Mouse (Mus musculus) central nervous system, embryonic 18 days (tissue): ENCODE measurements around the gene Klhdc9. TPM values are rescaled to one million over a fixed set of nuclear protein-coding genes. Genes with fewer than 3 reads are reported as not detected.

Experiments used
- polyA plus RNA-seq: library from polyadenylated mRNA; depleted of rRNA; stranded (reverse); fragments of >200 nt; gene quantifications from 2 replicates; pipeline ENCODE4 v1.2.3, GENCODE M21; 2012; rRNA removed

Klhdc9 gene
- 3.4 and 3.6 TPM in 2 replicates for polyA plus RNA-seq

GRCm38 (mm10) chr1:171360656-171361055 lies at the start of gene Klhdc9:
Gene Klhdc9, minus strand, starts transcription at chr1:171360798.

GRCm38 (mm10) chr1:171388376-171389102 lies 27.9 kb upstream of the Klhdc9 start, which contains the start of gene Arhgap30:
Gene Arhgap30, plus strand, starts transcription at chr1:171388954.

DNA sequence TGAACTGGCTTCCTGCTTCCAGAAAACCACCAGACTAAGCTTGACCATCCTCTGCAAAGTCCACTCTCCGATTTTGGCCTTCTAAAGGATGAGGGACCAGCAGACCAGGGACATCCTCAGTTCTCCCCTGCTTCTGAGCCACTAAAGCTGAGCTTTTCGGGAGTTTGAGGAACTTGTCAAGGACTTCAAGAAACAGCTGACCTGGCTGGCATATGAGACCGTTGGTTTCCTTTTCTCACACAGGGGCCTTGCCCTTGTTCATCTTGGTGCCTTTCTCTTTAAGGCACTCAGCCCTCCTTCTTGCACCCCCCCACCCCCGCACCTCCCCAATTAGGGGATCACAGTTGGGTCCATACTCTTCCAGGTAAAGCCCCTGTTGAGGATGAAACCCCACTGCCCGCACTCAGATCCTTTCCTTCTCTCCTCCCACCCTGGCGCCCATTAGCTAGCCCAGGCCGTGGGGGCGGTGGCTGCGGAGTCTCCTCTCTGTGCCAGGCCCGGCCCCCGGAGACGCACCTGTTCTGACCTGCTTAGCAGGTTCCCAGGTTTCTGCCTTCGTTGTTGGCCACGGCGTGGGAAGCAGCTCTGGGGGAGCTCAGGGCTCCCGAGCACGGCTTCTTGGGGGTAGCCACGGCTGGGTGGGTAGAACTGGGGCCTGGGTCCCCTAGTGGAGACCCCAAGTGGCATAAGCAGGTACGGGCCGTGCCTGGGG lies 9.4 kb upstream of the Klhdc9 start, which contains the start of gene Nectin4:
Gene Nectin4, plus strand, starts transcription at position 255 of the 712 bp plus-strand sequence.

GRCm38 (mm10) chr1:171345225-171346094 lies 15.1 kb downstream of the Klhdc9 start, which contains the start of the genes Nit1 and Pfdn2:
Gene Nit1, minus strand, starts transcription at chr1:171345646.
Gene Pfdn2, plus strand, starts transcription at chr1:171345670.

DNA sequence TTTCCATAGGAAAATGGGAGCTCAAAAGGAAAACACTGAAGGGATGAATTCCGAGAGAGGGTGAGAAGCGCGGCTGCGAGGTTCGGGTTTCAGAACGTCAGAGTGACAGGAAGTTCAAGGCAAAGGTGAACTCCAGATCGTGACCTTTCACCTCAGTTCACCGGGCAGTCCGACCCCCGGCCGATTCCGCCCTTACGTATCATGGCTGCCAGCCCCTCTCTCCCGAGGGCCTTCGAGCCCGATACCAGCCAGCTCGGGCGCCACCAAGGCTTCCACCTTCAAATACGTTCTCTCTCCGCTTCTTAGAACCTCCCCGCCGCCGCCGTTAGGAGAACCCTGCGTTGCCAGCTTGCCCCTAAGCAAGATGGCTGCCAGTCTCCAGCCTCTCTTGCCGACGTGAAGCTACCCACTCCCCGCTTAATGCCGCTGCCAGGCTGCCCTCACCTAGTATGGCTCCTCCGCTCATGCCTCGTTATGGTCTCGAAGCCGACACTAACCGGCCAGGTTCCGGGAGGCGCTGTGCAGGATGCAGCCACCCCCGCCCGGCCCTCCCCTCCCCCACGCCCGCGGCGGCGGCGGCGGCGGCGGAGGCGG lies 31.7 kb downstream of the Klhdc9 start, which contains the start of gene Dedd:
Gene Dedd, plus strand, starts transcription at position 307 of the 594 bp plus-strand sequence.

Other genes starting within 250 kb of the Klhdc9 start
- 5.2 and 8.0 TPM in 2 replicates for gene Cfap126, start 246.9 kb downstream of the Klhdc9 start, polyA plus RNA-seq
- 233 and 246 TPM in 2 replicates for gene Sdhc, start 210.2 kb downstream of the Klhdc9 start, polyA plus RNA-seq
- 0.70 and 10.6 TPM in 2 replicates for gene Mpz, start 210.1 kb downstream of the Klhdc9 start, polyA plus RNA-seq
- gene Pcp4l1, start 164.5 kb downstream of the Klhdc9 start, polyA plus RNA-seq = 15.7 and 19.8 TPM in 2 replicates
- 0.03 and 0.06 TPM in 2 replicates for gene Nr1i3, start 146.8 kb downstream of the Klhdc9 start, polyA plus RNA-seq
- 47.7 and 50.1 TPM in 2 replicates for gene Tomm40l, start 138.3 kb downstream of the Klhdc9 start, polyA plus RNA-seq
- 2.4 and 3.0 TPM in 2 replicates for gene Apoa2, start 135.7 kb downstream of the Klhdc9 start, polyA plus RNA-seq
- gene Fcer1g, start 126.4 kb downstream of the Klhdc9 start, polyA plus RNA-seq = 13.6 and 15.5 TPM in 2 replicates
- 4.1 and 4.2 TPM in 2 replicates for gene Adamts4, start 110.4 kb downstream of the Klhdc9 start, polyA plus RNA-seq
- gene Ndufs2, start 109.4 kb downstream of the Klhdc9 start, polyA plus RNA-seq = 131 and 134 TPM in 2 replicates
- gene B4galt3, start 90.5 kb downstream of the Klhdc9 start, polyA plus RNA-seq = 90.9 and 94.0 TPM in 2 replicates
- 66.2 and 67.0 TPM in 2 replicates for gene Ppox, start 79.6 kb downstream of the Klhdc9 start, polyA plus RNA-seq
- 93.2 and 96.4 TPM in 2 replicates for gene Usp21, start 72.8 kb downstream of the Klhdc9 start, polyA plus RNA-seq
- 67.6 and 71.7 TPM in 2 replicates for gene Ufc1, start 65.8 kb downstream of the Klhdc9 start, polyA plus RNA-seq
- gene Dedd, start 31.7 kb downstream of the Klhdc9 start, polyA plus RNA-seq = 57.8 and 58.7 TPM in 2 replicates
- 64.1 and 65.4 TPM in 2 replicates for gene Nit1, start 15.2 kb downstream of the Klhdc9 start, polyA plus RNA-seq
- gene Pfdn2, start 15.1 kb downstream of the Klhdc9 start, polyA plus RNA-seq = 80.6 and 91.3 TPM in 2 replicates
- gene Nectin4, start 9.3 kb upstream of the Klhdc9 start, polyA plus RNA-seq = 2.2 and 4.1 TPM in 2 replicates
- gene Arhgap30, start 28.2 kb upstream of the Klhdc9 start, polyA plus RNA-seq = 0.44 and 0.48 TPM in 2 replicates
- 186 and 199 TPM in 2 replicates for gene Usf1, start 50.5 kb upstream of the Klhdc9 start, polyA plus RNA-seq
- 3.8 and 4.4 TPM in 2 replicates for gene Tstd1, start 58.1 kb upstream of the Klhdc9 start, polyA plus RNA-seq
- gene F11r, start 76.7 kb upstream of the Klhdc9 start, polyA plus RNA-seq = 4.3 and 5.2 TPM in 2 replicates
- gene Alyref2, start 142.7 kb upstream of the Klhdc9 start, polyA plus RNA-seq = 18.7 and 19.8 TPM in 2 replicates
- 0.04 TPM in 1 of 2 replicates, not detected in the other for gene Itln1, start 174.5 kb upstream of the Klhdc9 start, polyA plus RNA-seq
- gene Cd244a, start 198.4 kb upstream of the Klhdc9 start, polyA plus RNA-seq = not detected in 2 replicates
- gene Ly9, start 246.6 kb upstream of the Klhdc9 start, polyA plus RNA-seq = 0.16 and 0.24 TPM in 2 replicates